Mouse (Mus musculus) MEL (cell line): Measurements from ENCODE around the gene Hmg20a.

Experiments used
- BHLHE40 ChIP-seq: IDR thresholded peaks from 2 replicates; pipeline ENCODE4 v1.6.1; 2012; ENCODE audit warnings: low read depth, mild to moderate bottlenecking, inconsistent platforms, low read length, improper control_type of control experiment, borderline replicate concordance
- CTCF ChIP-seq, 3 experiments: IDR thresholded peaks in 2 of 3; conservative IDR thresholded peaks in 1 of 3; 2 replicates each; pipeline ENCODE4 v1.5.1; 2011 to 2012; ENCODE audit warnings: low read length in 3 of 3, low read depth in 2 of 3, mild to moderate bottlenecking in 2 of 3, improper control_type of control experiment in 1 of 3, inconsistent platforms in 1 of 3, mixed read lengths in 1 of 3, moderate library complexity in 1 of 3; ENCODE audit not compliant: control insufficient read depth in 1 of 3, insufficient read depth in 1 of 3, poor library complexity in 1 of 3, severe bottlenecking in 1 of 3
- E2F4 ChIP-seq: IDR thresholded peaks from 2 replicates; pipeline ENCODE4 v1.6.1; 2011; ENCODE audit warnings: low read depth, low read length, improper control_type of control experiment, borderline replicate concordance
- EP300 ChIP-seq, 2 experiments: IDR thresholded peaks; 2 replicates each; pipeline ENCODE4 v1.6.1; 2011; ENCODE audit warnings: improper control_type of control experiment in 2 of 2, low read length in 2 of 2, low read depth in 1 of 2, mild to moderate bottlenecking in 1 of 2
- MYC ChIP-seq: IDR thresholded peaks from 2 replicates; pipeline ENCODE4 v1.6.1; 2011; ENCODE audit warnings: low read depth, mild to moderate bottlenecking, low read length, improper control_type of control experiment, moderate library complexity
- NELFE ChIP-seq: IDR thresholded peaks from 2 replicates; pipeline ENCODE4 v1.6.1; 2011; ENCODE audit warnings: low read depth, low read length, improper control_type of control experiment
- POLR2A ChIP-seq, 2 experiments: IDR thresholded peaks; 2 replicates each; pipeline ENCODE4 v1.6.1; 2011 to 2012; ENCODE audit warnings: low read length in 2 of 2, mild to moderate bottlenecking in 2 of 2, control low read depth in 1 of 2, improper control_type of control experiment in 1 of 2, low read depth in 1 of 2, moderate library complexity in 1 of 2; ENCODE audit not compliant: control insufficient read depth in 1 of 2, insufficient read depth in 1 of 2, poor library complexity in 1 of 2
- POLR2AphosphoS2 ChIP-seq: IDR thresholded peaks from 2 replicates; pipeline ENCODE4 v1.6.1; 2011; ENCODE audit warnings: low read length, improper control_type of control experiment
- TAL1 ChIP-seq: IDR thresholded peaks from 2 replicates; pipeline ENCODE4 v1.6.1; 2012; ENCODE audit warnings: mild to moderate bottlenecking, inconsistent platforms, low read length, moderate library complexity, mixed read lengths
- TCF12 ChIP-seq: IDR thresholded peaks from 2 replicates; pipeline ENCODE4 v1.6.1; 2014; ENCODE audit warnings: low read depth, mild to moderate bottlenecking, inconsistent platforms, low read length, improper control_type of control experiment, moderate library complexity
- USF1 ChIP-seq: IDR thresholded peaks from 2 replicates; pipeline ENCODE4 v1.6.1; 2014; ENCODE audit warnings: low read depth, mild to moderate bottlenecking, inconsistent platforms, low read length, improper control_type of control experiment, moderate library complexity

GRCm38 (mm10) chr9:56534727-56535126 is 116.3 kb downstream of the Hmg20a start:
- TF ChIP-seq POLR2AphosphoS2 (no peak), TCF12 (no peak), E2F4 (no peak), CTCF (IDR thresholded peaks at IDR 0.05 in 2 of 3, conservative IDR thresholded peaks at IDR 0.05 in 1 of 3; ENCODE audit: control insufficient read depth in 1 of 3, insufficient read depth in 1 of 3, low read depth in 2 of 3, low read length in 3 of 3, poor library complexity in 1 of 3, severe bottlenecking in 1 of 3) (peak in 2 of 3 experiments; percentile 32 to 40; a peak in 3 of 6 replicates), BHLHE40 (no peak), MYC (no peak), POLR2A (IDR thresholded peaks at IDR 0.05; ENCODE audit: control insufficient read depth in 1 of 2, insufficient read depth in 1 of 2, low read depth in 1 of 2, low read length in 2 of 2, poor library complexity in 1 of 2) (no peak), TAL1 (no peak), EP300 (IDR thresholded peaks at IDR 0.05; ENCODE audit: low read depth in 1 of 2, low read length in 2 of 2) (no peak), NELFE (no peak), USF1 (0 out of 2 replicates have a peak, but pooled peaks have one; percentile 16)
